Mouse (Mus musculus): ENCODE measurements around the gene Cyp26c1.

Gene Cyp26c1

DNA sequence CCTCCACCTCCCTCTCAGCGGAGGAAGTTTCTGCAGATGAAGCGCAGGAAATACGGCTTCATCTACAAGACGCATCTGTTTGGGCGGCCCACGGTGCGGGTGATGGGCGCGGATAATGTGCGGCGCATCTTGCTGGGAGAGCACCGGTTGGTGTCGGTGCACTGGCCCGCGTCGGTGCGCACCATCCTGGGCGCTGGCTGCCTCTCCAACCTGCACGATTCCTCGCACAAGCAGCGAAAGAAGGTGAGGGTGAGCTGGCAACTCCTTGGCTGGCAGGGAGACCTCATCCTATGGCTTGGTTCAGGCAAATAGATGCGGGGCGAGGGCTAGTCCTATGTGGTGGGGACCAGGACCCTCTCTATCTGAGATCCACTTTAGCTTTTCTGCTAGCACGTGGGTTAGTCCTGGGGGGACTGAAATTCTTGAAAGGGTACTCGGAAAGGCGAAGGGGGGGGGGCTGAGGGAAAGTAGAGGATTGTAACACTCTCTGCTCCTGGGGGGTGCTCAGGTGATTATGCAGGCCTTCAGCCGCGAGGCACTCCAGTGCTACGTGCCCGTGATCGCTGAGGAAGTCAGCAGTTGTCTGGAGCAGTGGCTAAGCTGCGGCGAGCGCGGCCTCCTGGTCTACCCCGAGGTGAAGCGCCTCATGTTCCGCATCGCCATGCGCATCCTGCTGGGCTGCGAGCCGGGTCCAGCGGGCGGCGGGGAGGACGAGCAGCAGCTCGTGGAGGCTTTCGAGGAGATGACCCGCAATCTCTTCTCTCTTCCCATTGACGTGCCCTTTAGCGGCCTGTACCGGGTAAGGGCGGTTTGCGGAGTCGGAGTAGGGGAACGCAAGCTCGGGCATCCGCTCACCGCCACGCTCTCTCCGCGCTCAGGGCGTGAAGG, 13.1 kb downstream of the Cyp26c1 start:
- no peak for DNase-seq (ENCODE audit: low spot score)

- no peak for DNase-seq (ENCODE audit: low spot score)
These were observed 14.3 kb downstream of the Cyp26c1 start for GRCm38 (mm10) chr19:37699711-37700110.

DNA sequence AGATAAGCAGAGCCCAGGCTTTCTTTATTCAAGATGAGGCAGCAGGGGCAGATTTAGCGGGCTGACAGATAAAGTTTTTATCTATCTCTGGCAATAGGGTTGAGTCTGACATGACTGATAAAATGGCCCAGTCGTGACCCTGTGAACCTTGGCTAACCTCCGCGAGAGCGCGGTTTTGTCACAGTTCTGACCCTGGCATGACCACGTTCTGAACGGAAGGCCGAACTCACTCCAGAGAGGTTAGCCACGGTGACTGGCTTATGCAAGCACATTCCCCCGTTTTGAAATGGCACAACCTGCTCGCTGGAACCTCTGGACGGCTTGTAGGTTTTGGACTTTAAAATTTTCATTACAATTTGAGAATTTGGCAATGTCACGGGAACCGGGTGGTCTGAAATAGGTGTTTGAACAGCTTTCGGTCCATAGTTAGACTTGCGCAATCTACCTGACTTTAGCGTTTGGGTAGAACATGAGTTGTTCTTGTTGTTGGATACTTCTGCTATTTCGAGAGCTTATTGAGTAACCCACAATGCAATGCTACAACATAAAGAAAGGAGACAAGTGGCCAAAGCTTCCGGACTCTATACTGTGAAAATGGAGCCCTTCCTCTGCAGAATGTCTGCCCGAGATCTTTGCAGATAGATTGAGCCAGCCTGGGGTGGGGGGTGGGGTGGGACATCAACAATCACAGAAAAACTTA, 17.1 kb downstream of the Cyp26c1 start:
- no peak for DNase-seq (ENCODE audit: low spot score)

DNA sequence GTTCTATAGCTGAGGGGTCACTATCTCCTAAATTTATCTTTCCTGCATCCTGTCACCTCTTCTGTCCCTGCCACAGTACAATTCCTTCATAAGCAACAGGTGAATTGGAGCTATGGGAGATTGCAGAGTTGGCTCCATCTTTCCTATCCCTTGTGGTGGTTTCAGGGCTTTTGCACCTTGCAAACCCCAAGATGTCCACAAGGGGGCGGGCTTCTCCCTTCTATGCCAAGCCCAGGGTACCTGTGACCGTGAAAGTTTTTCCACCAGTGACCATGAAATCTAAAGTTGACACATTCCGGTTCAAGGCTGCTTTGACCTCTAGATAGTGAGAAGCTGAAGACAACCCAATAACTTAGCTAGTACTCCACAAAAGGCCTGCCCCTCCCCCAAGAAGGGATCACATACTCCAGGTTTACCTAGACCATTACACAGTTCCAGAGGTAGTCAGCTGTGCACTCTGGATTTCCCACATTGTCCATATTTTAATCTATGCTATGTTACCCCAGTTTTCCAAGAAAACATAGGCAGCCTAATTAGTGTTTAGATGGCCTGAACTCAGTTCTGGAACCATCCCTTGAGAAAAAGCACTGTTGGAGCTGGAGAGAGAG, 18.6 kb downstream of the Cyp26c1 start:
- peak; percentile 82 for DNase-seq (ENCODE audit: low spot score)

DNA sequence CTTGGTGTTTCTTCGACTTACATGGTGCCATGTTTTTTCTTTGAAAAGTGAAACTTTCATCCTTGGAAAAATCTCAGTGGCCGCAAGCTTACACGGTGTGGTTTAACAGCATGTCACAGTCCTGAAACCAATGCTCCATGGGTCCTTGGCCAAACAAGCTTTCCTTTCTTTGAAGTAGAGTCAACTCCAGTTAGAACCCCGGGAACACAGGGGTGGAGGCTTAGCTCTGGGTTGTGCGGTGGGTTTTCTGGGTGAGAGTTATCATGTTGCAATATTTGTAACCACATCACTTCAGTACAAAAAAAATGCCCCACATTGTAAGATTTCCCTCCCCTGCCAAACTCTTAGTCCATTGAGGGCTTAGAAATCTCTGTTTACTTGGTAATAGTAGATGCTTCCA, 20.3 kb downstream of the Cyp26c1 start:
- DNase-seq (ENCODE audit: low spot score): no peak

GRCm38 (mm10) chr19:37714681-37715080, 29.3 kb downstream of the Cyp26c1 start:
- no peak for DNase-seq (ENCODE audit: low spot score)

GRCm38 (mm10) chr19:37715980-37716379, 30.6 kb downstream of the Cyp26c1 start:
- DNase-seq (ENCODE audit: low spot score): no peak

- no peak for DNase-seq (ENCODE audit: low spot score)
These were observed 31.3 kb downstream of the Cyp26c1 start for GRCm38 (mm10) chr19:37716524-37717175.

GRCm38 (mm10) chr19:37719166-37719565, 33.8 kb downstream of the Cyp26c1 start:
- no peak for DNase-seq (ENCODE audit: low spot score)

DNA sequence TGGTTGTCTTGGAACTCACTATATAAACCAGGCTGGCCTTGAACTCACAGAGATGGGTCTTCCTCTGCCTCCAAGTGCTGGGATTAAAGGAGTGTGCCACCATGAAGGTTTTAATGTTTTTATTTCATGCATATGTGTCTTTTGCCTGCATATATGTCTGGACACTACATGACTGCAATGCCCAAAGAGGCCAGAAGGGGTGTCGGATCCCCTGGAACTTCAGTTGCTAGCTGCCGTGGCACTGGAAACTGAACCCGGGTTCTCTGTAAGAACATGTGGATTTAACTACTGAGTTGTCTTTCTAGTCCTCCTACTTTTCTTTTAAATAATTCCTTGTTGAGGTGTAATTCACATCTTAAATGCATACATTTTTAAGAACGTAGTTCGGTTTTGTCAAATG, 39.2 kb downstream of the Cyp26c1 start:
- no peak for DNase-seq (ENCODE audit: low spot score)

- DNase-seq (ENCODE audit: low spot score): no peak
These were observed 41.2 kb downstream of the Cyp26c1 start for GRCm38 (mm10) chr19:37726585-37726984.

DNA sequence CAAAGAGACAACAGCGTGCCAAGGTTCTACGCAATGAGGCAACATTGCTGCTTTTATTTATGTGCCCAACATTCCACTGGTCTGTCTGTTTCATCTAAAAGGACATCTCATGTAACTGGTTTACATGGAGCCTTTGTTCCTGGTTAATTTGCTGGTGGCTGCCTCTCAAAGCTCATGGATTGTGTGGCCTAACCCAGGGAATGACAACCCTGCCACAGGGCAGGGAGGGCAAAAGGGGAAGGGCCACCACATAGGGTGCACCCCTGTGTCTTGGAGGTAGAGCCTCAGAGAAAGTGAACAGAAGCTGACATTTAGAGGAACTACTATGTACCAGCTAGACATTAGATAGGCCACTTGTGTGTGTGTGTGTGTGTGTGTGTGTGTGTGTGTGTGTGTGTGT, 42.0 kb downstream of the Cyp26c1 start:
- no peak for DNase-seq (ENCODE audit: low spot score)

DNA sequence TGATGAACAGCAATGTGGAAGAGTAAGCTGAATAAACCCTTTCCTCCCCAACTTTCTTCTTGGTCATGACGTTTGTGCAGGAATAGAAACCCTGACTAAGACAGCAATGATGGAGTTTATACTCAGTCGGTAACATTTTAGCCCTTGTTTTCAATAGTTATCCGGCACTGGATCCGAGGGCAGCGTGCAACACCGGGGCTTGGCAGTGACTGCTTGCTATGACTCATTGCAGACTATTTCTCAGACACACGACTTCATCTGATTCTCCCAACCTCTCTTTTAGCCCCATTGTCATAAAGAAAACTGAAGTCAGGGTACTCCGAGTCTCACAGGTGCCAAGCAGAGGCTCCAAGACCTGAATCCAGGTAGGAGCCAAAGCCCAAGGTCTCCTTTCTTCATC, 50.0 kb downstream of the Cyp26c1 start:
- DNase-seq (ENCODE audit: low spot score): no peak

GRCm38 (mm10) chr19:37738575-37738974, 53.2 kb downstream of the Cyp26c1 start:
- no peak for DNase-seq (ENCODE audit: low spot score)

DNA sequence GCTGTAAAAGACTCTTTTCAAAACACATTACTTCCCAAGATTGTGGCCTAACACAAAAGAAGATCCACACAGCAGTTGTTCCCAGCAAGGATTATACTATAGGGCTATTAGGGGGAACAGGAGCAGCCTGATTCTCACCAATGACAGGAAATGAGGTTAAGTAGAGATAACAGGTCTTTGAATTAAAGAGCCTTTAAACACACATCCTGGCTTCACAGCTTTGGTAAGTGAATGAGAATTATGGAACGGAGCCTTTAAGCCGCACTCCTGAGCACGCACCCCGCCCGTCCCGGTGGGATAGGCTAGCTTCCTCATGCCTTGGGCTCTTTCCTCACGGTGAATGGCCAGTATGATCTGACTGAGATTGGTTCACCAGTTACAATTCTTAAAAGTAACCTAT, 54.7 kb downstream of the Cyp26c1 start:
- DNase-seq (ENCODE audit: low spot score): no peak
